Mouse (Mus musculus) large intestine, adult 2 months (tissue): ENCODE results near the gene Ydjc. TPM values are rescaled to one million over a fixed set of nuclear protein-coding genes. Genes with fewer than 3 reads are reported as not detected.
"Not testable (repeated sequence)": the region's sequence is repeated elsewhere in the genome, so short reads cannot be mapped to it uniquely, and the experiment has no call there.

Source experiments
- DNase-seq: peaks from one replicate; pipeline ENCODE4 v3.0.0-alpha.2; 2012; ENCODE audit warnings: low read depth, low spot score
- WGBS: fragments of 180-500 bp; shearing (Covaris S2); methylation state at CpG from one replicate; pipeline ENCODE4 v1.1.7; 2018; 5-methylcytosine and 5-hydroxymethylcytosine counted together
- polyA plus RNA-seq: library from polyadenylated mRNA; depleted of rRNA; stranded (reverse); fragments of >200 nt; gene quantifications from 2 replicates; pipeline ENCODE4 v1.2.3, GENCODE M21; 2012

The Ydjc gene
- polyA plus RNA-seq, 1 experiment = 43.3 TPM

DNA sequence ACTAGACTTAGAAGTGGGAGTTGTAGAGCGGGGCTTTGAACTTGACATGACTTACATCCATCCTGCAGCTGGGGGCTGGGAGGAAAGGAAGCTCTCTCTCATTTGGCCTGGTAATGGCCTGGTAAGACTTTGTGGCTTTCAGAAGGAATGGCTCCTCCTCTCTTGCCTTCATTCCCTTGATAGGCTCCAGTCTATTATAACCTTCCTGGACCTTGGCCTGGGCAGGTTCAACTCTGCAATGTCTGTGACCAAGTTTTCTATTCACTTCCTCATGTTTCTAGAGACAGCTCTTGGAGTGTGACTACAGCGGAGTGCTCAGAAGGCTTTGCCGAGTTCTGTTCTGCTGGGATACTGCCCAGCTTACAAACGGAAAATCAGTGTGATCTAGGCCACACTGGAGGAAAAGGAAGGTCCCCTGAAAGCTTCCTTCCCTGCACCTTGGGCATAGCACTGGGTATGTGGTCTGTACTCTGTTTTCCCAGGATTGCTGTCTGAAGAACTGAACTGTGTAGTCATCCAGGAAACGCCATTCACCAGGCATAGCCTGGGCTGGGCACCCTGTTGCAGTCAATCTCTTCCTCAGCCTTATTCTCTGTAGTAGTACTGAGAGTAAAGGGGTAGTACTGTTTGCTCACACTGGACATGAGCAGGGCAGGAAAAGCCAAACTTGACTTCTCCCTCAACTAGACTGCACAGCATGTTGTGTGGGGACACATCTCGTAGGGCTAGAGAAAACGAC, 6.3 kb downstream of the Ydjc start:
- DNase-seq = peak; percentile 69
- 39% methylated on average over 7 of the region's 7 CpGs for WGBS

DNA sequence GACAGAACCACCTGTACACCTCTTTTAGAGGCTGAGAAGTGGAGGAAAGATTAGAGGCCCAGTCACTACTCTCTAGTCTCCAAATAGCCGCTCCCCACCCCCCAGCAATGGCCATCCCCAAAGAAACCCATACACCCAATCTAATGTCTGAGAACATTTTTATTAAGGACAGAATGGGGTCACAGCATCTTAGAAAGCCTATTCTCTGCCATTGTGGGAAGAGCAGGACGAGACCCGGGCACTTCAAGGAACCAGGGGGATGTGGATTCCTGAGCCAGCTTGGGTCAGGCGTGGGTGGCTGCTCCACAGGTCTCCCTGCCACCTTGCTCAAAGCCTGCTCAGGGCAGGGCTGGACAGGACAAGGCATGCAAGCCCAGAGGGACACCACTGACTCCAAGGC, 7.5 kb downstream of the Ydjc start:
- 93% methylated on average over 4 of the region's 4 CpGs for WGBS
- DNase-seq = no peak

DNA sequence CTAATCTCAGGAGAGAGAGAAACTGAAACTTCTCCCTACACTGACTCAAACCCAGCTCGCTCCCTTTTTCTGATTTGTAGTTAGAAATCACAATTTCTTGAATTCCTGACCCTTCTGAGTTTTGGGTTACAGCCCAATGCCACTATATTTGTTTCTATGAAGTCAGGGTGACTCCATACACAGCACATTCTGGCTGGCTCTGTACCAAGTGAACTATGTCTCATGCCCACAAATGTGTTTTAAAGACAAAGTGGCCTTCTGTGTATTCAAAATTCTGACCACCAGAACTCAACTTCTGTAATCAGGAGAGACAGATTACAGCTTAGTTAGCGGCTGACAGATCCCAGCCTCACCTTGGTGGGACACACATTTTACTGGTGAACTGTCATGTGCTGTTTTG, 9.9 kb downstream of the Ydjc start:
- WGBS = 85% methylated on average over 2 of the region's 2 CpGs
- DNase-seq = no peak

DNA sequence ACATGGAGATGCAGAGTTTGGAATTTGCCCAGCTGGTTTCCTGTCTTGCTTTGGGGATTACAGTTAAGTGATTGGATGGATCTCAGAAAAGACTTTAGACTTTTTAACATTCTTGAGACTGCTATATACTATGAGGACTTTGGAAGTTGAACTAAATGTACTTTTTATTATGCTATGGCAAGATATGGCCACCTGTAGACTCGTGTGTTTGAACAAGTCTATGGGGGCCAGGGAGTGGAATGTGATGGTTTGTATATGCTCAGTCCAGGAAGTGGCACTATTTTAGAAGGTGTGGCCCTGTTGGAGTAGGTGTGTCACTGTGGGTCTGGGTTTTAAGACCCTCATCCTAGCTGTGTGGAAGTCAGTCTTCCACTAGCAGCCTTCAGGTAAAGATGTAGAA, 21.1 kb downstream of the Ydjc start:
- not testable (repeated sequence) for DNase-seq
- WGBS = 21% methylated on average over 1 of the region's 1 CpGs

DNA sequence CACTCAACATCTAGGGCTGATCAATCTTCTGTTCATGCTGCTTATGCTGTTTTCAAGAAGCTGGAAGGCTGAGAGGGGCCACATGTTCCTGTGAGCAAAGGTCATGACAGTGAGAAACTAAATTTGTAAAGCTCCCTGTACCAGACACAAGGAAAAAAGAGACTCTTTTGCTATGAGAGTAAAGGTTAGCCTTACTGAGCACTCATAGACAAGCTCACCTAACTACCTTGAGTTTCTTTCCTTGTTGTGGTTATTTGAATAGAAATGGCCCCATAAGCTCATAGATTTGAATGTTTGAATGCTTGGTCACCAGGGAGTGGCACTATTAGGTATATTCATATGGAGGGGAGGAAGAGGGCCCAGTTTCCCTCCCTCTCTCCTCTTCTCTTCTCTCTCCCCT, 22.8 kb downstream of the Ydjc start:
- DNase-seq = no peak

DNA sequence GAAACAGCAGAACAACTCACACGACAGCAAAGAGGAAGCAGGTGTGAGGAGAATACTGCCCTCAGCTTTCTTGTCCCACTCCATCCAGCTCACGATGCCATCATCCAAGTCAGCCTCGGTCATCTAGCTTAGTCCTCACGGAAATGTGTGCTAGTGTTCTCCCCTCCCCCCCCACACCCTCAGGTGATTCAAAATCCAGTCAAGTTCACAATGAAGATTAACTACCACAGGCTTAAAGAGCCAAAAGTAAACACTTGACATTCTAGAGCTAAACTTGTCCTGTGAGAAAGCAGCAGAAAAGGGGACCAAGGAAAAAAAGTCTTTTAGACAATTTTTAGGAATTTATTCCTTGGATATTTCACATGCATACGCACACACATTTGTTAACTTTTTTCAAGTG, 23.6 kb downstream of the Ydjc start:
- WGBS = 74% methylated on average over 5 of the region's 5 CpGs
- DNase-seq = no peak

DNA sequence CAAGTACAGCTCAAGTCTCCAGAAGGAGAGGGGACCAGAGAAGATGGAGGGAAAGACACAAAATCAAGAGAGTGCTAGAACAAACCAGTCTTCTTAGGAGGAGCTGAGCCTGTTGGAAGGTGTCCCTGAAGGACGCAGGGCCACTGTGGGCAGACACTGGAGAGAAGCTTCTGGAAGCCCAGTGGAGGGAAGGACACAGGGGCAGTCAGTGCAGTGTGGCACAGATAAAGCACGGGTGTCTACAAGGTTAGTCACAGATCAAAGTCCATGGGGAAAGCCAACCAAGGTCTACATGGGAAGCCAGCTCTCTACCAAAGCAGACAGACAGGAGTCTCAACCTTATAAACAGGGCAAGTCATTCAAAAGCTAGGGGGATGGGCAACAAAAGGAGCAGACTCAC, 31.3 kb downstream of the Ydjc start:
- WGBS = 52% methylated on average over 2 of the region's 2 CpGs
- peak; percentile 60 for DNase-seq

DNA sequence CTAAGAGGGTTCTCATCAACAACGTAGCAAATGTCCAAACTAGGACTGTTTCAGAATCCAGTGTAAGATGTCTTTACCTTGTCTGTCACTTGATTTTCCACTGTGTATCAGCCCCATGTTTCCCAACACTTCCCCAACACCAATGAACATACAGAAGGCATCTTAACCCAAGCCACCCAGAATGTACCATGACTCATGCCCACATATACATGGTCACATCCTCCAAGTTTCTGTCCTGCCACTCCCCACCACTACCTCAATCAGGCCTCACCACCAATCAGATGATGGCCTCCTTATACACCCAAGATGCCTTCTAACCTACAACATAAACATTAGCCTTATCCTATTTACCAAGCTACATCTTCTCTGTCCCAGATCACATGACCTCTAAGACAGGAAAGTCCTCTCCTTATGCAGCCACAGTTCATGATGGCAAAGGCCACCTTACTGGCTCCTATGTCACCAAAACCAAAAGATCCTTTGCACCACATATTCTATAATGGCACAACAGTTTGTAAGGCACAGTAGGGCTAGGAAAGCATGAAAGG, 33.3 kb downstream of the Ydjc start:
- WGBS = 90% methylated on average over 1 of the region's 1 CpGs
- DNase-seq = no peak

DNA sequence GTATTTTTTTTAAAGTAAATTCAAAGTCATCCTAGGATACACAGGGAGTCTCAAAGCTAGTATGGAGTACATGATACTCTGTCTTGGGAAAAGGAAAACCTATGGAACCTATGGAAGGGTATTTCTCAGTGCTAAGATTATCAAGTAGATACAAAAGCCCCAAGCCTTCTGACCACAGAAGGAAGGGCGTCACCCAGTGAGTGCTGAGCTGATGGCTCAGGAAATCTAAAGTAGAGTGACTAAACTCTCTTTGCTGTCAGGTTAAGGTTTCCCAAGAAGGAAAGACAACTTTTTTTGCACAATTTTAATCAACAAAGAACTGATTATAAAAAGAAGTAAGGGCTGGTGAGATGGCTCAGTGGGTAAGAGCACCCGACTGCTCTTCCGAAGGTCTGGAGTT, 35.3 kb downstream of the Ydjc start:
- no peak for DNase-seq
- 93% methylated on average over 3 of the region's 3 CpGs for WGBS

DNA sequence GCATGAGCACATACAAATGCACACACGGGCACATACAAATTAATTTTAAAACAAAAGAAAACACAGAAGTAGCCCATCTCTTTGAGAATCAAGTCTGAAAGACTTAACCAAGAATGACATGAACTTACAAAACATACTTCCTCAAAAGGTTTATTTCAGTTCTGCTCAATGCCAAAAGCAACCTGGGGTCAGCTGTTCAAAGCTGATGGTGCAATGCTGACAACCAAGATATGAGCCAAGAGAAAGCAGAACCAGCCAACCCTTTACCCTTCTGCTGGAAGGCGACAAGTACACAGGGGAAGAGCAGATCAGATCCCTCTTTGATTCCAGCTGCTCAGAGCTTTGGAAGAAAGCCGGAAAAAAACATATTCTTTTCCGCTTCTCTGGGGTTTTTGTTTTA, 37.0 kb downstream of the Ydjc start:
- 60% methylated on average over 4 of the region's 4 CpGs for WGBS
- DNase-seq = no peak

DNA sequence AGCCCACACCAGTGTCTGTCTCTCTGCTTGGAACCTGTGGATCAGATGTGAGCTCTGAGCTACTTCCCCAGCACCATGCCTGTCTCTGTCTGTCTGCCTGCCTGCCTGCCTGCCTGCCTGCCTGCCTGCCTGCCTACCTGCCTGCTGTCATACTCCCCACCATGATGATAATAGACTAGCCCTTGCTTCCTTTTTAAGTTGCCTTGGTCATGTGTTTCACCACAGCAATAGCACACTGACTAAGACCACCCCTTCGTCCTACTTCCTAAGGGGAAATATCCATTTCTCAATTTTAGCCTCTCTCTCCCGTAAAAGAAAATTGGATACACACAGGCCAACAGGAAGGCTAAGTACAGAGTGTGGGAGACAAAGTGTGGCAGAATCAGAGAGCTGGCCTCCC, 37.7 kb downstream of the Ydjc start:
- WGBS = 74% methylated on average over 2 of the region's 2 CpGs
- DNase-seq = no peak

DNA sequence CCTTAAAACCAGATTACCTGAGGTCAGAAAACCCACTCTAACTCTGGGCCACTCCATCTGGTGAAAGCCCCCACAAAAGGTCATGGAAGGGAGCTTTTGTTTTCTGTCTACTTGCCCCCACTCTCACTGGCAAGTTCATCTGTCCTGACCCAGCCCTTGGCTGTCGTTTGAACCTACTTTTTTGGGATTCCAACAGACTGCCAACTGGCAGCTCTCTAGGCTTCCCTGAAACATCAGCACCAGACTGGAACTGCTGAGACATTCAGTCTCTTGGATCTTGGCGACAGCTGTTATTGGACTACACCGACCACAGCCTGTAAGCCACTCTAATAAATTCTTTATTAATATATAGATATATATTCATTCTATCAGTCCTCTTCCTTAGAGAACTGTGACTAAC, 38.6 kb downstream of the Ydjc start:
- DNase-seq = no peak

DNA sequence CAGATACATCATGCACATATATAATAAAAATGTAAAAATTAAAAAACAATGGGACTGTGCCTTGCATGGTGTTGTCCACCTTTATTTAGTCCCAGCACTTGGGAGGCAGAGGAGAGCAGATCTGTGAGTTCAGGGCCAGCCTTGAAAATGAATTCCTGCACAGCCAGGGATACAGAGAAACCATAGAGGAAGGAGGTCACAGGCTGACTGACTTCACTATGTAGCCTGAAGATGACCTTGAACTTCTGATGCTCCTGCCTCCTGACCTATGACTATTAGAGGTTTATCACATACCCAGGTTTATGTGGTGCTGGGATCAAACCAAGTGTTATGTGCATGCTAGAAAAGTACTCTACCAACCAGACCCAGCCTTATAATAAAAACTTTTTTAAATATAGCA, 41.1 kb downstream of the Ydjc start:
- no peak for DNase-seq

More for the DNA sequence above, 38.6 kb downstream of the Ydjc start:
- 64% methylated on average over 3 of the region's 3 CpGs for WGBS

DNA sequence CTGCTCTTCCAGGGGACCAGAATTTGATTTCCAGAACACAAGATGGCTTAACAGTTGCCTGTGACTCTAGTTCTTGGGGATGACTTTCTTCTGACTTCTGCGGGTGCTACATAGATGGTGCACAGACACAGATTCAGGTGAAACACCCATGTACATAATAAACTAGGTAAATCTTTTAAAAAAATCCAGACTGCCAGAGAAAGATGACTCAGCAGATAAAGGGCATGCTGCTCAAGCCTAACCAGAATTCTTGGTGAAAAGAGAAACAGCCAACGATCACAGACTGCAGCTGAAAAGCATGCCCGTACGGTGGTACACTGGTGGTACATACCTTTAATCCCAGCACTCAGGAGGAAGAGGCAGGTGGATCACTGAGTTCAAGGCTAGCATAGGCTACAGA, 49.4 kb downstream of the Ydjc start:
- no peak for DNase-seq
- WGBS = 80% methylated on average over 4 of the region's 4 CpGs

DNA sequence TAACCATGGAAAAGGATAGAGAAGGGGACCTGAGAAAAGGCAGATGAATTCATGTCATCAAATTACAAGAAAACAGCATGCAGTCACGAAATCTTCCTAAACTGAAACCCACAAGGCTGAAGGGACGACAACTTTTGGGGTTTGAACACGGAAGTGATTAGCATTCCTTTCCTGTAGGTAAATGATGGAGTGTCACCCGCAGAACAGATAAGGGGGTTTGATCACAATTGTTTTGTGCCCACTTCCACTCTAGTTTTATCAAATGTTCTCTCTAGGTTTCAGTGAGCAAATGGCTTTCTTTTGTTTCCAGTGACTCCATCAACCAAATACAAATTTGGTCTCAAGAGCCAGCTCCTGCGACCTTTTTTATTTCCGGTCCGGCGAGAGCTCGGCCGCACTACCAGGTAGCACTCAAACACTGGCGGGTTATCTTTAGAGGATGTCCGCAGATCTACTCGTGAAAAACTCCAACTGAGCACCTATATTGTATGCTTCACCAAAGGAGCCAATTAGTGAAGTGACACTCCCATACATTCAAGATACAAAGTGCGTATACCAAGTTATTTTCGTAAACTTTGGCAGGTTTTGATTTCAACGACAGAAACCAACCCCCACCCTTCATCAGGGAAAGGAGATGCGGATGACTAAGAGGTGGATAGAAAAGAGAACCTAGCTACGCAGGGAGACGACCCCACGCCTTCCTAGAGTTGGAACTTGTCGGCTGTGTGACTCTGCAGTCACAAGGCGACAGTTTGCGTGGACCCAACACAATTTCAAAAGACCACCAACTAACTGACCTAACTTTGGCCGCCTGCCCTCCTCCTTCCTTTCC, 55.9 kb downstream of the Ydjc start:
- DNase-seq = no peak
- 1% methylated on average over 24 of the region's 24 CpGs for WGBS

DNA sequence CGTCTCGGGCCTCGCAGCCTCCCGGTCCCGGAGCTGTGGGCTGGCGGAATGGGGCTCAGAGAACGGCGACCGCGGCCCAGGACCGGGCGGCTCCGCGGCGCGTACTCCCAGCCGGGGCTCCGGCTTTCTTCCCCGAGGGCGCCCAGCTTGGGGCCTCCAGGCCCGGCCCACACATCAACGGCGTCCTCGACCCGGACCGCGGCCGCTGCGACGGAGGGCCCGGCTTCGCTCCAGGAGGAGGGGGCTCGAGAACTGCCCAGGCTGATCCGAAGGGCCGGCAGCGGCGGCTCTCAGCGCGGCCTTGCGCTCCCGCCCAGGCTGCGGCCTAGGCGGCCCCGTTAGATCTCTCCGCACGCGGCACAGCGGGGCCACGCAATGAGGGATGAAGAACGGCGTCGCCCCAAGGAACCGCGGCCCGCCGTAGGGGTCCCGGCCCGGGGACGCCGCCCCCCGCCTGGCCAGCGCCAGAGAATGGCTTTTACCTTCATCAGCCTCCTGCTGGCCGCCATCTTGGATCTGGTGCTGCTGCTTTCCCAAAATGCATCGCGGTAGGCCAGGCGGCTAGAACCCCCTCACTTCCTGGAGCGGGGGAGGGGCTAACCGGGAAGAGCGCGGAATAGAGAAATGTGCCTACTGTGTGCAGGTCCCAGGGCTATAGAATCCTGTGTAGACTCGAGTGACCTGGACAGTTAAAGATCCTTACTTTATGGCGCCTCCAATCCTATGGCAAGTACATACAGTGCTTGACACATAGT, 56.7 kb downstream of the Ydjc start:
- WGBS = under 1% methylated on average over 72 of the region's 72 CpGs
- DNase-seq = peak; percentile 53

DNA sequence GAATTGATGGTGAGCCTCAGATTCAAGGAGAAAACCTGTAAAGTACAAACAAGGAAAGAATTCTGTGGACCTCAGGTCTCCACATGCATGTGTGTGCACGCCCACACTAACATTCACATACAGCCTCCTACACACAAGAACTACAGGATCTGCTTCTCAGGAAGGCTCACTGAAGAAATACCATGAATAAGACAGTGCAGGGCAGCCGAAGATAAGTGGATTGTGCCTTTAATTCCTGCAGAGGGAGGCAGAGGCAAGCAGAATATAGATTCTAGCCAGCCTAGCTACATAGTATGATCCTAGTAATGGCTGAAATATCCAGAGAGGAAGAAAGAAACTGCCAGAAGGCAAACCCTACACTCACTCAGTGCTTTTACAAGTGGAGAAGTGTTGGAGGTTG, 57.6 kb downstream of the Ydjc start:
- DNase-seq = no peak
- 40% methylated on average over 2 of the region's 2 CpGs for WGBS

DNA sequence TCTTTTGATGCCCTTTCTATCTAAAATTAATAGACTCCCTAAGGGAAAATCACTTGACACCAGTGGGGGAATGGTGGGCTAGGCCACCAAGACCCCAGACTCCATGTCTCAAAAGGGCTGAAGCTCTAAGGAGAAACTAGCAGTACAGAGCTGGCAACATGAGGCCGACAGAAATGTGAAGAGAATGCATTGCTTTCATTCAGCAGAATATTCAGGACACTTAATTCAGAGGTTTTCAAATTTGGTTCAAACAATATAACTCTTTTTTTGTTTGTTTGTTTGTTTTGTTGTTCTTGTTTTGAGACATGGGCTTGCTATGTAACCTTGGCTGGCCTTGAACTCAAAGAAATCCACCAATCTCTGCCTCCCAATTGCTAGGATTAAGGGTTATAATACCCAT, 58.1 kb downstream of the Ydjc start, which contains the start of gene Ube2l3:
Gene Ube2l3, minus strand, starts transcription at position 101 of the 400 bp plus-strand sequence.
- no peak for DNase-seq
- 82% methylated on average over 1 of the region's 1 CpGs for WGBS

DNA sequence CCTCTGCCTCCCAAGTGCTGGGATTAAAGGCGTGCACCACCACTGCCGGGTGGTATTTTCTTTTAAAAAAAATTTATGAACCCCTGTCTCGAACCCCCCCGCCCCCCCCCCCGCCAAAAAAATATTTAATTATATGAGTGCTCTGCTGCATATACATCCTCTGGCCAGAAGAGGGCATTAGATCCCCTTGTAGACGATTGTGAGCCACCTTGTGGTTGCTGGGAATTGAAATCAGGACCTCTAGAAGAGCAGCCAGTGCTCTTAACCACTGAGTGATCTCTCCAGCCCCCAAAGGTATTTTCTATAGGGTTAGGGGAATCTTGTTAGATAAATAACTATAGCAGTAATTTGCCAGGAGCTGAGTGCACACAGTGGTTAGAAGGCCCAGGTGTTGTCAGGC, 60.6 kb downstream of the Ydjc start:
- WGBS = under 1% methylated on average over 6 of the region's 6 CpGs

More for the DNA sequence above, 60.6 kb downstream of the Ydjc start:
- no peak for DNase-seq
